Mouse (Mus musculus): Measurements from ENCODE around the gene Sptb. TPM values are rescaled to one million over a fixed set of nuclear protein-coding genes. Genes with fewer than 3 reads are reported as not detected.

Gene Sptb
- total RNA-seq, 2 experiments from 2014 or later: 96.7 to 104 TPM

DNA sequence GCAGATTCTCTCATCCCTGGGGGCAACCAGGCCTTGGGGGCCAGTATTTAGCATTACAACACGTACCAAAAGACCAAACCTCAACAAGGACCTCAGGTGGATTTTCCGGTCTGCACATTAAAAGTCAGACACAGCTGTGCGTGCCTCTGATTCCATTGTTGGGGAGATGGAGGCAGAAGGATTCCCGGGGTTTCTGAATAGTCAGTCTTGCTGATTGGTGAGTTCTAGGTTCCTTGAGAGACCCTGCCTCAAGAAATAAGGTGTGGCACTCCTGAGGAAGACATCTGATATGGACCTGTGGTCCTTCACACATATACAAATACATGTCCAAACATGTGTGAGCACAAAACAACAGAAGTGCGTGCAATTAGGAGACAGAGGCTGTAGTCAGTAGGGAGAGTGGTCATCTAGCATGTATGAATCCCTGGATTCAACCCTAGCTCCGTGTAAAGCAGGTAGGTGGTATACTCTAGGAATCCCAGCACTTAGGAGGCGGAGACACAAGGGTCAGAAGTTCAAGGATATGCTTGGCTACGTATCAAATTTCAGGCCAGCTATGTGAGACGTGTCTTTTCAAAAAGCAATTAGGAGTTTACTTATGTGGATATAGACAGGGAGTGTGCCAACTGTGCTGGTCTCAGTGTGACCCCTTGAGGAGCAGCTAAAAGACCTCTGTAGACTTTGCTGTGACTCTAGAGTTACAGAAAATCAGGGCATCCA, 140.0 kb downstream of the Sptb start:
- intact Hi-C loops (cut with DNase I): no loop called here
- TF ChIP-seq CTCF (IDR thresholded peaks at IDR 0.05): no peak
- no peak for DNase-seq (ENCODE audit: extremely low spot score in 1 of 2, low spot score in 2 of 2)
- no peak overlapping the region for H3K4me3 ChIP-seq
- no peak overlapping the region for H3K27ac ChIP-seq

DNA sequence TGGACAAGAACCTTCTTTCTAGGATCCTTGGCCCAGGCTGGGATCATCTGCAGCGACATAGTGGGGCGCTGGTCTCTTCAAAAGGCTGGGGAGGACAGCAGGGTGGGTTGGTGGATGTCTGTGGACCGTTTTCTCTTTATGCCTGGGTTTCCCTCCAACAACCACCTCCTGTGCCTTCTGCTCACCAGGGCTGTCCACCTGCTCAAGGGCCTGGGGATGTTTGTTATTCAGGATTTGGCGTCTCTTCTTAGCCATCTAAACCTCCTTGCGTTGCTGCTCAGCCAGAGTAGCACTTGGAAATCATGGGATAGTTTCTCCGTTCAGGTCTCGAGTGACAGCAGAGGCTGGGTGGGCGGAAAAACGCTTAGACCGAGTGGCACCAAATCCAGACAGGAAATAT, 144.1 kb downstream of the Sptb start:
- no peak overlapping the region for H3K4me3 ChIP-seq
- TF ChIP-seq CTCF (IDR thresholded peaks at IDR 0.05): no peak
- intact Hi-C loops (cut with DNase I): no loop called here
- no peak overlapping the region for H3K27ac ChIP-seq
- DNase-seq (ENCODE audit: extremely low spot score in 1 of 2, low spot score in 2 of 2): no peak

DNA sequence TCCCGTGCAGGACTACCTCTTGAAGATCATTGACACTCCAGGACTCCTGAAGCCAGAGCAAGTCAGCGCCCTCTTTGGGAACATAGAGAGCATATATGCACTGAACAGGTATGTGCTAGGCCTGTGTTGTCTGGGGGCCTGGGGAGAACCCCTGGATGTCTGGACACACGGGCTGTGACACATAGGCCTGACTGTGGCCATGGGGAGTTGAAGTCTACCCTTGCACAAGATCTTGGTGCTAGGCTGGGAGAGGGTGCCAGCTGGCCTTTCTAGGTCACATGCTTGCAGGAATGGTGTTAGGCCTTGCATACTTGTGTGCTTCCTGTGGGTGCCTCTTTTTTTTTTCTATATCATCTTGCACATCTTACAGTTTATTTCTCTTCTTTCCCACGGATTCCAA, 148.2 kb downstream of the Sptb start:
- intact Hi-C loops (cut with DNase I): no loop called here
- no peak overlapping the region for H3K4me3 ChIP-seq
- DNase-seq (ENCODE audit: extremely low spot score in 1 of 2, low spot score in 2 of 2): no peak
- H3K27ac ChIP-seq: no peak overlapping the region
- TF ChIP-seq CTCF (IDR thresholded peaks at IDR 0.05): no peak

DNA sequence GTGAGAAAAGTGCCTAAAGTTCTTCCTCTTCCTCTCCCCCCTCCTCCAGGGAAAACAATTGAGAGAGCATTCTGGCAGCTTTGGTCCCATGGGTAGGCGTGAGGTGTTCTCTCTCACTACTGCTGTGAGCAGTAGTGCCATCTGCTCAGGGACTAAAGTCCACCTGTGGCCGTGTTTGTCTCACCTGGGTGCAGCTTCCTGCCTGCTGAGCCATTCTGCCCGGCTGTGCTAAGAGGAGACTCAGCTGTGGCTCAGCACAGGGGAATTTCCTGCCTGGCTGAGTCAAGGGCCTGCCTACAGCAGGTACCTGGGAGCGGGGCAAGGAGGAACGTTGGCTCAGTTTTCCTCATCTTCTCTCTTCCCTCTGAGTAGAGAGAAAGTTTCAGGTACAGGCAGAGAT, 152.1 kb downstream of the Sptb start:
- TF ChIP-seq CTCF (IDR thresholded peaks at IDR 0.05): no peak
- Histone ChIP-seq H3K4me3 (no peak overlapping the region), H3K27ac (no peak overlapping the region)
- intact Hi-C loops (cut with DNase I): no loop called here
- no peak for DNase-seq (ENCODE audit: extremely low spot score in 1 of 2, low spot score in 2 of 2)

DNA sequence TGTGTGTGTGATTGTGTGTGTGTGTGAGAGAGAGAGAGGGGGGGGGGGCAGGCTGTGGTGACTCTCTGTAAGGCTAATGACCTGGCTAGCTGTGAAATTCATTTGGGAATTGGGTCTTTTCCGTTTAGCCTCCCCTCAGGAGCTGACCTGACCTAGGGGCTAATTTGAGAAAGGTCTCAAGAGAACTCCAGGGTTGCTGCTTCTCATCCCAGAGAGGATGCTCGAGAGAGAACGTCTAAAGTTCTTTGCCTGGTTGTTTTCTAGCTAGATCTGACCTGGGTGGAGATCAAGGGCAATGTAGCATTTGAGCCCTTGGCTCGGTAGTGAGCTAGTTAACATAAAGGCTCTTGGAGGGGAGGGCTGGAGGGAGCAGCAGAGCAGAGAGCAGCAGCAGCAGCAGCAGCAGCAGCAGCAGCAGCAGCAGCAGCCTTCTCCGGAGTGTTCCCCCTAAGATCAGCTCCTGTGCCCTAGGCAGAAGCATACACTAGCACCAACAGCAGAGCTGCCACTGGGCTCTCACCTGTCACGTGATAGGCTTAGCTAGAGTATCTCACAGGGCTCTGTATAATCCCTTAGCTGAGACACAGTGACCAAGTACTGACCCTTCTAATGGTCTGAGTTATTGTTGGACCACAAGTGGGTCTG, 153.5 kb downstream of the Sptb start:
- TF ChIP-seq CTCF (IDR thresholded peaks at IDR 0.05): no peak
- intact Hi-C loops (cut with DNase I): no loop called here
- DNase-seq (ENCODE audit: extremely low spot score in 1 of 2, low spot score in 2 of 2): no peak
- Histone ChIP-seq H3K4me3 (no peak overlapping the region), H3K27ac (no peak overlapping the region)

DNA sequence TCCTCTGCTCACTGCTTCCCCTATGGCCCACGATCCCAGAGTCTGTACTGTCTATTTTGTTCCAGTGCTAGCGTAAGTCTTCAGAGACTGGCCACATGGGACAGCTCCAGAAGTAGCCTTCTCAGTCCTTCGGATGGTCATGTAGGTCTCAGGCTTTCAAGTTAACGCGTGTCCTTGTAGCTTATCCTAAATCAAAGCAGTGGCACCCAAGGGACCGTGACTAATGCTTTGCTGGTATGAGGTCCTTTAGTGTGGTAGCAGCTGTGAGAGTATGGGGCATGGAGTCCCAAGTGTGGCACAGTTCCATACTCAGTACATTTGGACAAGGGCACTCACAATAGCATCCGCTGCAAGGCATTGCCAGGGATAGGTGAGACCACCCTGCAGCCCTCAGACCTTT, 154.2 kb downstream of the Sptb start:
- intact Hi-C loops (cut with DNase I): no loop called here
- no peak for DNase-seq (ENCODE audit: extremely low spot score in 1 of 2, low spot score in 2 of 2)
- Histone ChIP-seq H3K27ac (no peak overlapping the region), H3K4me3 (no peak overlapping the region)
- TF ChIP-seq CTCF (IDR thresholded peaks at IDR 0.05): no peak

DNA sequence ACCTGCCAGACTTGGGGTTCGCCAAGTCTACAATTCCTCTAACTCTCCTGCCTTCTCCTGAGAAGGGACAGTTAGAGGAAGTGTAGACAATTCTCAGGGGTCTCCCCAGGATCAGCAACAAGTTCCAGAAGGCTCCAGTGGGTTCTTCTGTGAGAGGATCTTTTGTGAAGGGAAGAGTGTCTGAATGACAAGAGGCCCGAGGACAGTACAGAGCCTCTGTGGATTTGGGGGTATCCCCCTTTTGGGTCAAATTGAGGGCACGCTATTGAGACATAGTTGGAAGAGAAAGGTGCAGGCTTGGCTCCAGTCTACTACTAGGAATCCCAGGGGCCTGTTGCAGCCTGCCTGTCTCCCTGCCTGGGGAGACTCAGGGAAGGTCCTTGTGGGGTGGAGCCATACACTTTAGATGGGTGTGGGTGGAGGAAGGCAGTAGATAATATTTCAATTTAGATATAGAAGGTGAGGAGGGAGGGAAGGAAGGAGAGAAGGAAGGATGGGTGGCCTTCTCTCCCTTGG, 155.4 kb downstream of the Sptb start:
- no peak for DNase-seq (ENCODE audit: extremely low spot score in 1 of 2, low spot score in 2 of 2)
- intact Hi-C loops (cut with DNase I): no loop called here
- no peak overlapping the region for H3K27ac ChIP-seq
- no peak for TF ChIP-seq CTCF (IDR thresholded peaks at IDR 0.05)
- H3K4me3 ChIP-seq: no peak overlapping the region

DNA sequence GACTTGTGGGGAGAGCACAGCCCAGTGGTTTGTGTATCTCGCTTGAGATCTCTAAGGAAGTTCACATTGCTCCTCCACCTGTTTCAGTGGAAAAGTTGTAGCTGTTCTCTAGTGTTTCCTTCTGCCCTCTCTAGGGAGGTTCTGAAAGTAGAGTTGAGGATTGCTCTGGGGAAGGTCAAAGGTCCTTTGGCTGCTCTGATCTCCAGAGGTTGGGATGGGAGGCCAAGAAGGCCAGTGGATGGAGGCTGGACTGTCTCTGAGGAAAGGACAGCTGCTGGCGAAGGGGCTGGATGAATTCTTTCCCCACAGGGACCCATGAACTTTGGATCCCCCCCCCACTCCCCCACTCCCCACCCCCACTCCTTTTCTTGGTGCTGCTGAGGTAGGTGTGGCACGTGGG, 156.0 kb downstream of the Sptb start:
- TF ChIP-seq CTCF (IDR thresholded peaks at IDR 0.05): no peak
- intact Hi-C loops (cut with DNase I): no loop called here
- DNase-seq (ENCODE audit: extremely low spot score in 1 of 2, low spot score in 2 of 2): no peak
- no peak overlapping the region for H3K4me3 ChIP-seq
- no peak overlapping the region for H3K27ac ChIP-seq

DNA sequence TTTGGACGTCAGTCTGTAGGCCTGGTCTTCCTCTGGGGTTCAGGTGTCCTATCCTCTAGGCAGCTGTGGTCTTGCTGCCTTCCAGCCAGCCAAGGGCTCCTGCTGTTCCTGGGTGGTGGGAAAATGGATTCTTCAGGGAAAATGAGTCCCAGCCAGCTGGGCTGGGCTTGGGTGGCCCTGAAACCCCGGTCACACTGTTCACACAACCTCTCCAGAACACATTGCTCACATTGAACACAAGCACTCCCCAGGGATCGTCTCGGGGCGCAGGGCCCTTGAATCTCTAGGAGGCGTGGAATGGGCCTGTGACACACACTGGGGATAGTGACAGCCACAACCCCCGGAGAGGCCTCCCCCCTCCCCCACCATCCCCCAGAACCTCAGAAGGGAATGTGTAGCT, 156.4 kb downstream of the Sptb start:
- no peak for TF ChIP-seq CTCF (IDR thresholded peaks at IDR 0.05)
- DNase-seq (ENCODE audit: extremely low spot score in 1 of 2, low spot score in 2 of 2): no peak
- H3K27ac ChIP-seq: no peak overlapping the region
- intact Hi-C loops (cut with DNase I): no loop called here
- no peak overlapping the region for H3K4me3 ChIP-seq

DNA sequence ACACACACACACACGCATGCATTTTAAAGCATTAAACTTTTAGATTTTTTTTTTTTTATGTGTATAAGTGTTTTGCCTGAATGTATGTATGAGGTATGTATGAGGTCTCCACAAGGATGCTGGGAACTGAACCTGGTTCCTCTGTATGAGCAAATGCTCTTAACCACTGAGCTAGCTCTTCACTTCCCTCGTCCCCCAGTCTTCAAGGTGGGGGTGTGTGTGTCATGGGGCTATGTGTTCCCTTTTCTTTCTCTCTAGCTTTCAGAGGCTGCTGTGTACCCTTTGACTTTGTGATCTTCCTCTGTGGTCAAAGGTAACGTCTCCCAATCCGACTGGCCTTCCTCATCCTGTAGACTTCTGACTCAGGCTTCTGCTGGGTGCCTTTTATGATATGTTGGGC, 157.4 kb downstream of the Sptb start:
- H3K27ac ChIP-seq: no peak overlapping the region
- intact Hi-C loops (cut with DNase I): no loop called here
- TF ChIP-seq CTCF (IDR thresholded peaks at IDR 0.05): no peak
- DNase-seq (ENCODE audit: extremely low spot score in 1 of 2, low spot score in 2 of 2): no peak
- no peak overlapping the region for H3K4me3 ChIP-seq

DNA sequence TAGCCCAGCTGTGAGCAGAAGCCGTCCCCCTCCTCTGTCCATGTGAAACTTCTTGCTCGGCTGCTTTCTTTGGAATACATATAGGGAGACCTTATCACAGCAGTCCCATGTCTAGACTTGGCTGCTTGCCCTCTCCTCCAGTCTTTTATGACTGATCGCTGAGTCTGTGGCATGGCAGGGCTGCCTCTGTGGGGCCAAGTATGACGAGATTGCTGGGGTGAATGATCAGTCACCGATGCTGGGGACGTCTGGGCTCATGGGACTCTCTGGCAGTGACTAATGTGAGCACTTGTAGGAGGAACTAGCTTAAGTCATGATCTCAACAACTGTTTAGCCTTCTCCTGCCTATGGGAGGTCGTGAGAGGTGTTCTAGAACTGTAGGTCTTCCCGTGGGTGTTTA, 158.0 kb downstream of the Sptb start:
- DNase-seq (ENCODE audit: extremely low spot score in 1 of 2, low spot score in 2 of 2): no peak
- no peak for TF ChIP-seq CTCF (IDR thresholded peaks at IDR 0.05)
- intact Hi-C loops (cut with DNase I): no loop called here
- Histone ChIP-seq H3K4me3 (no peak overlapping the region), H3K27ac (no peak overlapping the region)

DNA sequence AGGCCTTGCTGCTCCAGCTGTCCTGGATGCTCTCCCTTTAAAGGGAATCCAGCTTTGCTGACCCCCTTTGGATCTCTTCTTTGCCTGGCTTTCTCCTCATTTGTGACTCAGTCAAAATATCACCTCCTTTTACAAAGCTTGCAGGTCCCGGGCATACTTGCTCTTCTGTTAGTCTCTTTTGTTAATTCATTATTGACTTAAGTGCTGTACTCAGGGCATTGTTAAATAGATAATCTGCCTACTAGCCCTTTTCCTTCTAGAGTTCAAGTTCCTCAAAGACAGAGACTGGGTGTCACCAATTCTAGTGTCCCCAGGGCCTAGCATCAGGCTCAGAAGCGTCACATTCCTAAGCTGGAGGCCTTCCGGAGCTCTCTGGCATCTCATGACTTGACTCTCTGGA, 161.1 kb downstream of the Sptb start:
- intact Hi-C loops (cut with DNase I): no loop called here

DNA sequence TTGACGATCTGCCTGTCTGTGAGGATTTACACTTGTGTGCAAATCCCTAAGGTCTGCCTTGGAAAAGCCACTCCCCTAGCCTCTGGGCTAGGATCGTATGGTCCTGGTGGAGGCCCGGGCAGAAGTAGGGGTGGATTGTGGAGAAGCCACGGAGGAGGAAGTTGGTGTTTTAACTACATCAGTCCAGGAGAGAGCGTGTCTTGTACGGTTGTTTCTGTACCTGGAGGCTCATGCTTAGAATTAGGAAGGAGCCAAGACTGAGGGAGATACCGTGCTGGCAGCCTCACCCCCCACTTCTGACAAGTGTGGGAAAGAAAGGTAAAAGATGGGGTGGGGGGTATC, 162.3 kb downstream of the Sptb start:
- peak overlapping the region; percentile 36; the same call in 1 of the 2 replicates for H3K4me3 ChIP-seq
- peak overlapping the region; percentile 88; the same call in 1 of the 2 replicates for H3K27ac ChIP-seq
- intact Hi-C loops (cut with DNase I): no loop called here
- DNase-seq (ENCODE audit: extremely low spot score in 1 of 2, low spot score in 2 of 2): no peak
- no peak for TF ChIP-seq CTCF (IDR thresholded peaks at IDR 0.05)

More for the DNA sequence above, 161.1 kb downstream of the Sptb start:
- H3K4me3 ChIP-seq: no peak overlapping the region
- no peak for TF ChIP-seq CTCF (IDR thresholded peaks at IDR 0.05)
- DNase-seq (ENCODE audit: extremely low spot score in 1 of 2, low spot score in 2 of 2): no peak
- H3K27ac ChIP-seq: no peak overlapping the region
